Mouse (Mus musculus) ES-Bruce4 (cell line): ENCODE measurements around the gene Slc1a7. TPM values are rescaled to one million over a fixed set of nuclear protein-coding genes. Genes with fewer than 3 reads are reported as not detected.

Experiments used
- H3K27ac ChIP-seq: 2 replicates; pipeline ENCODE4 v1.5.1; 2012; ENCODE audit warnings: low read length, inconsistent platforms; ENCODE audit not compliant: insufficient read depth
- H3K27me3 ChIP-seq: 2 replicates; pipeline ENCODE4 v1.6.1; 2012; ENCODE audit warnings: mild to moderate bottlenecking, low read length, inconsistent platforms; ENCODE audit not compliant: control insufficient read depth, poor library complexity, insufficient read depth, severe bottlenecking
- H3K36me3 ChIP-seq: 2 replicates; pipeline ENCODE4 v1.6.1; 2012; ENCODE audit warnings: inconsistent platforms, mild to moderate bottlenecking, low read length, moderate library complexity; ENCODE audit not compliant: control insufficient read depth, poor library complexity, insufficient read depth, severe bottlenecking
- H3K4me1 ChIP-seq: one replicate; pipeline ENCODE4 v1.8.1; 2011; ENCODE audit warnings: low read length; ENCODE audit not compliant: control insufficient read depth, insufficient read depth
- H3K4me3 ChIP-seq: 2 replicates; pipeline ENCODE4 v1.5.1; 2011; ENCODE audit warnings: low read depth, mild to moderate bottlenecking, low read length
- H3K9ac ChIP-seq: 2 replicates; pipeline ENCODE4 v1.6.1; 2012; ENCODE audit warnings: low read depth, mild to moderate bottlenecking, inconsistent platforms; ENCODE audit not compliant: poor library complexity, severe bottlenecking
- H3K9me3 ChIP-seq: replicated peaks from 2 replicates; pipeline ENCODE4 v1.6.1; 2012; ENCODE audit warnings: mild to moderate bottlenecking, low read length, inconsistent platforms; ENCODE audit not compliant: control insufficient read depth, poor library complexity, insufficient read depth, severe bottlenecking
- CTCF ChIP-seq: IDR thresholded peaks from one replicate; pipeline ENCODE4 v1.8.1; 2011; ENCODE audit warnings: low read depth, low read length
- EP300 ChIP-seq: IDR thresholded peaks from 2 replicates; pipeline ENCODE4 v1.6.1; 2011; ENCODE audit warnings: low read depth, low read length; ENCODE audit not compliant: insufficient read depth
- POLR2A ChIP-seq: IDR thresholded peaks from one replicate; pipeline ENCODE4 v1.8.1; 2011; ENCODE audit warnings: low read length; ENCODE audit not compliant: insufficient read depth
- polyA plus RNA-seq: library from polyadenylated mRNA; stranded (reverse); fragments of >200 nt; gene quantifications from 2 replicates; pipeline ENCODE4 v1.2.4, GENCODE M21; 2011; ENCODE audit warnings: low read depth; ENCODE audit not compliant: missing spikeins, insufficient read depth, insufficient read length

The Slc1a7 gene
- polyA plus RNA-seq, 1 experiment = 0.19 TPM

- no peaks in the 10 kb centered on the region for H3K4me1 ChIP-seq
- no peak overlapping the region for H3K9ac ChIP-seq
- no peak overlapping the region for H3K4me3 ChIP-seq
- no peak overlapping the region for H3K27ac ChIP-seq
- no peaks in the 10 kb centered on the region for H3K27me3 ChIP-seq
- TF ChIP-seq CTCF = no peak
- no peak for TF ChIP-seq EP300
- TF ChIP-seq POLR2A = no peak
- H3K36me3 ChIP-seq = no peaks in the 10 kb centered on the region
- H3K9me3 ChIP-seq = no peaks in the 10 kb centered on the region
Measured at GRCm38 (mm10) chr4:107974527-107974926, 6.4 kb downstream of the Slc1a7 start.

GRCm38 (mm10) chr4:107975004-107975403 is 6.9 kb downstream of the Slc1a7 start:
- H3K9me3 ChIP-seq = no peaks in the 10 kb centered on the region
- no peaks in the 10 kb centered on the region for H3K36me3 ChIP-seq
- TF ChIP-seq EP300 (no peak), CTCF (no peak), POLR2A (no peak)

GRCm38 (mm10) chr4:107977593-107977992 is 9.5 kb downstream of the Slc1a7 start:
- no peak for TF ChIP-seq POLR2A
- TF ChIP-seq CTCF = no peak
- no peak for TF ChIP-seq EP300
- Histone ChIP-seq H3K9ac (no peak overlapping the region), H3K9me3 (no peaks in the 10 kb centered on the region), H3K4me1 (no peaks in the 10 kb centered on the region), H3K27me3 (no peaks in the 10 kb centered on the region), H3K27ac (no peak overlapping the region), H3K36me3 (no peaks in the 10 kb centered on the region), H3K4me3 (no peak overlapping the region)

More at GRCm38 (mm10) chr4:107975004-107975403, 6.9 kb downstream of the Slc1a7 start:
- Histone ChIP-seq H3K4me3 (no peak overlapping the region), H3K9ac (no peak overlapping the region), H3K27me3 (no peaks in the 10 kb centered on the region), H3K27ac (no peak overlapping the region), H3K4me1 (no peaks in the 10 kb centered on the region)

- H3K9me3 ChIP-seq = no peaks in the 10 kb centered on the region
- TF ChIP-seq CTCF (no peak), EP300 (no peak), POLR2A (no peak)
- no peaks in the 10 kb centered on the region for H3K27me3 ChIP-seq
- no peak overlapping the region for H3K9ac ChIP-seq
- H3K36me3 ChIP-seq = no peaks in the 10 kb centered on the region
- no peaks in the 10 kb centered on the region for H3K4me1 ChIP-seq
- no peak overlapping the region for H3K27ac ChIP-seq
- no peak overlapping the region for H3K4me3 ChIP-seq
Measured at GRCm38 (mm10) chr4:107979530-107979929, 11.4 kb downstream of the Slc1a7 start.

GRCm38 (mm10) chr4:107980002-107980600 is 12.0 kb downstream of the Slc1a7 start:
- Histone ChIP-seq H3K36me3 (no peaks in the 10 kb centered on the region), H3K27ac (no peak overlapping the region), H3K9ac (no peak overlapping the region), H3K4me3 (no peak overlapping the region), H3K4me1 (no peaks in the 10 kb centered on the region), H3K9me3 (no peaks in the 10 kb centered on the region), H3K27me3 (no peaks in the 10 kb centered on the region)
- no peak for TF ChIP-seq CTCF
- no peak for TF ChIP-seq POLR2A
- TF ChIP-seq EP300 = no peak

- H3K4me3 ChIP-seq = no peak overlapping the region
- H3K27ac ChIP-seq = no peak overlapping the region
- no peaks in the 10 kb centered on the region for H3K27me3 ChIP-seq
- H3K4me1 ChIP-seq = no peaks in the 10 kb centered on the region
- no peaks in the 10 kb centered on the region for H3K9me3 ChIP-seq
- TF ChIP-seq POLR2A (no peak), CTCF (no peak), EP300 (no peak)
- no peak overlapping the region for H3K9ac ChIP-seq
- no peaks in the 10 kb centered on the region for H3K36me3 ChIP-seq
Measured at GRCm38 (mm10) chr4:107983717-107984116, 15.6 kb downstream of the Slc1a7 start.
